Mouse (Mus musculus) hindbrain, embryonic 16.5 days (tissue): ENCODE measurements around the gene Caskin2. TPM values are rescaled to one million over a fixed set of nuclear protein-coding genes. Genes with fewer than 3 reads are reported as not detected.
"Not testable (repeated sequence)": the region's sequence is repeated elsewhere in the genome, so short reads cannot be mapped to it uniquely, and the experiment has no call there.

Source experiments
- ATAC-seq: fragments of 200-750 bp; cut with Nextera tagmentation; 2 replicates; pipeline ENCODE4 v1.8.0; 2017; ENCODE audit warnings: moderate TSS enrichment, moderate library complexity
- H3K27ac ChIP-seq: fragments of 300-500 bp; sonication (generic); 2 replicates; pipeline ENCODE4 v1.5.1; 2014; ENCODE audit warnings: low read depth, mild to moderate bottlenecking, control low read depth, low read length, moderate library complexity
- H3K27me3 ChIP-seq: fragments of 300-500 bp; sonication (generic); replicated peaks from 2 replicates; pipeline ENCODE4 v1.6.1; 2014; ENCODE audit warnings: low read length; ENCODE audit not compliant: control insufficient read depth, insufficient read depth
- H3K36me3 ChIP-seq: fragments of 300-500 bp; sonication (generic); 2 replicates; pipeline ENCODE4 v1.6.1; 2014; ENCODE audit warnings: mild to moderate bottlenecking, low read length, moderate library complexity, mixed read lengths; ENCODE audit not compliant: control insufficient read depth, insufficient read depth
- H3K4me1 ChIP-seq: fragments of 300-500 bp; sonication (generic); 2 replicates; pipeline ENCODE4 v1.6.1; 2014; ENCODE audit warnings: low read depth, low read length; ENCODE audit not compliant: control insufficient read depth, insufficient read depth
- H3K4me2 ChIP-seq: fragments of 300-500 bp; sonication (generic); 2 replicates; pipeline ENCODE4 v1.6.1; 2014; ENCODE audit warnings: mild to moderate bottlenecking, low read length, control low read depth, moderate library complexity
- H3K4me3 ChIP-seq: fragments of 300-500 bp; sonication (generic); 2 replicates; pipeline ENCODE4 v1.5.1; 2014; ENCODE audit warnings: mild to moderate bottlenecking, low read length, control low read depth, moderate library complexity
- H3K9ac ChIP-seq: fragments of 300-500 bp; sonication (generic); 2 replicates; pipeline ENCODE4 v1.6.1; 2014; ENCODE audit warnings: low read depth, mild to moderate bottlenecking, control low read depth, low read length, moderate library complexity
- H3K9me3 ChIP-seq: fragments of 300-500 bp; sonication (generic); 2 replicates; pipeline ENCODE4 v1.6.1; 2014; ENCODE audit warnings: mild to moderate bottlenecking, low read length, moderate library complexity; ENCODE audit not compliant: control insufficient read depth
- WGBS: fragments of 180-500 bp; shearing (Covaris S2); extraction: QIAGEN DNeasy Blood & Tissue Kit; methylation state at CpG from one replicate; pipeline ENCODE4 v1.1.7; 2014; 5-methylcytosine and 5-hydroxymethylcytosine counted together
- microRNA-seq: library from miRNA; unstranded; fragments of <30 nt; microRNA quantifications from one replicate; pipeline ENCODE4, GENCODE M21; 2017
- polyA plus RNA-seq: library from polyadenylated mRNA; unstranded; fragments of >200 nt; fragmentation: Nextera tagmentation; extraction: Ambion mirVana; gene quantifications from 2 replicates; pipeline ENCODE4 v1.2.1, GENCODE M21; 2015

Caskin2 gene
- polyA plus RNA-seq, 1 experiment from 2014 or later, result 9.0 TPM

DNA sequence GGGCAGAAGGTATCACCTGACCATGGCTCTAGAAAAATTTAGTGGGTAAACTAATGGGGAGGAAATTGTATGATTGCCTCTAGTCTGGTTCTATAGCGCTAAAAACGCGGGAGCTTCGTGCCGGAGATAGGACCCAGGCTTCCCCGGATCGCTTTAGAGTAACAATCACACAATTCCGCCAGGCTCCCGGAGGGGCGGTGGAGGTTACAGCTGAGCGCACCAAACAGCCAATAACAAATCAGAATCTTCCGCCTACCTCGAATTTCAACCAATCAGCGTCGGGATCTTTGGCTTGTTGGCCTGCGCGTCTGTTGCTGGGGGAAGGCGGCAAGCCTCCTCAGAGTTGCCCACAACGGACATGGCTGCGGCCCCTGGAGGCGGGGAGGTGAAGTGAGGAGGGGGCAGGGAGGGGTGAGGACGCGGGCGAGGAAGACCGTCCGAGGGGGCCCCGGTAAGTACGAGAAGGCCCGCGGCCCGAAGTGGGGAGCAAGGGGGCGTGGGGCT is 48.3 kb downstream of the Caskin2 start, which contains the start of gene Tmem94:
Gene Tmem94, plus strand, starts transcription at position 331 of the 504 bp plus-strand sequence.
- peak within 1 kb of the TSS; percentile 92 for H3K9ac ChIP-seq
- peak; percentile 98 for ATAC-seq
- H3K4me3 ChIP-seq, result peak within 1 kb of the TSS; percentile 82
- H3K27me3 ChIP-seq, result no peaks in the 10 kb centered on the region
- no peaks in the 10 kb centered on the region for H3K9me3 ChIP-seq
- H3K27ac ChIP-seq, result peak within 1 kb of the TSS; percentile 94
- WGBS, result under 1% methylated on average over 27 of the region's 32 CpGs
- H3K36me3 ChIP-seq, result no peaks in the 10 kb centered on the region
- peaks cover 22% of the 10 kb centered on the region for H3K4me1 ChIP-seq
- peak within 1 kb of the TSS; percentile 80 for H3K4me2 ChIP-seq

DNA sequence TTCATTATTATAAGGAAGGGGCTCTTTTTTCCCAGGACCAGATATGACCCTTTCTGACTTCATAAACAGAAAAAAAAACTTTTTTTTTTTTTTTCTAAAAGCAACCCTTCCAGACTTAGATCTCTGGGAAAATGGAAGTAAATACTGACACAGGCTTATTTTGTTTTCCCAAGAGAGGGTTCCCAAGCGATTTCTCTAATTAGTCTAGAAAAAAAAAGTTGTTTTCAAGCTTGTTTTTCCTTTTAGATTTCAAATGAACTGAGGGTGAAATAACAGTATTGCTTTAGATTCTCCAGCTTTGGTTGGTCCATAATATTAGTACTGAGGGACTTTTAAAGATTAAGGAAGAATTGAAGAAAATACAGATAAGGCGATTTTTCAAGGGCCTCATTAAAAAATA is 48.7 kb downstream of the Caskin2 start:
- 18% methylated on average over 2 of the region's 2 CpGs for WGBS
- Histone ChIP-seq H3K27ac (peak overlapping the region; percentile 64), H3K9ac (peak overlapping the region; percentile 59), H3K4me2 (peak overlapping the region; percentile 62), H3K9me3 (no peaks in the 10 kb centered on the region), H3K4me3 (peak overlapping the region; percentile 82), H3K27me3 (no peaks in the 10 kb centered on the region), H3K4me1 (peaks cover 18% of the 10 kb centered on the region), H3K36me3 (no peaks in the 10 kb centered on the region)
- ATAC-seq, result no peak

DNA sequence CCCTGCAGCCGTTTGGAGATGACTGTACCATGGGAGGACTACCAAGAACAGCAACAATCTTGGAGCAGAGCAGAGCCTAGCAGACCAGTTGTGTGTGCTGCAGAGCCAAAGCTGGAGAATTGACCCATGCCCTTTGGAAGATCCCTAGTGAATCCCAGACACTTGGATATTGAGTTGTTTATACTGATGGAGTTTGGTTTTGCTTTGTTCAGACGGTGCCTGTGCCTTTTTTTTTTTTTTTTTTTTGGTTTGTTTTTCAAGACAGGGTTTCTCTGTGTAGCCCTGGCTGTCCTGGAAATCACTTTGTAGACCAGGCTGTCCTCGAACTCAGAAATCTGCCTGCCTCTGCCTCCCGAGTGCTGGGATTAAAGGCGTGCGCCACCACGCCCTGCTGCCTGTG is 51.3 kb downstream of the Caskin2 start:
- H3K4me3 ChIP-seq, H3K27me3 ChIP-seq, H3K9ac ChIP-seq, H3K4me2 ChIP-seq, H3K27ac ChIP-seq, H3K9me3 ChIP-seq, ATAC-seq, H3K4me1 ChIP-seq, H3K36me3 ChIP-seq: not testable (repeated sequence)
- WGBS, result 93% methylated on average over 7 of the region's 7 CpGs

DNA sequence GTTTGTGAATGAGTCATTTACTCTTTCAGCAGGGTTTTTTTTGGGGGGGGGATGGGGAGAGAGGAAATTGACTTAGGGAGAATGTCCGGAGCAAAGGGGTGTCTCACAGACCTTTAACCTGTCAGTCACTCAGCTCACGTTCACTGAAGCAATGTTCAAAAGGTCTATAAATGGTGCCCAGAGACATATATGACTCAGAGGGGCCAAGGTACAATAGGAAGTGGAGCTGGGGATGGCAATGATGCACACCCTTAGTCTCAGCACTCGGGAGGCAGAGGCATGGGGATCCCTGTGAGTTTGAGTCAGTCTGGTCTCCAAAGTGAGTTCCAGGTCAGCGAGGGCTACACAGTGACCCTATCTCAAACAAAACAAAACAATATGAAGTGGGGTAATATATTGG is 60.0 kb downstream of the Caskin2 start:
- H3K9ac ChIP-seq, result no peak overlapping the region
- WGBS, result 74% methylated on average over 4 of the region's 4 CpGs
- no peaks in the 10 kb centered on the region for H3K4me1 ChIP-seq
- H3K27me3 ChIP-seq, result no peaks in the 10 kb centered on the region
- H3K27ac ChIP-seq, result no peak overlapping the region
- no peaks in the 10 kb centered on the region for H3K9me3 ChIP-seq
- no peak for ATAC-seq
- no peaks in the 10 kb centered on the region for H3K36me3 ChIP-seq
- no peak overlapping the region for H3K4me2 ChIP-seq
- H3K4me3 ChIP-seq, result no peak overlapping the region

DNA sequence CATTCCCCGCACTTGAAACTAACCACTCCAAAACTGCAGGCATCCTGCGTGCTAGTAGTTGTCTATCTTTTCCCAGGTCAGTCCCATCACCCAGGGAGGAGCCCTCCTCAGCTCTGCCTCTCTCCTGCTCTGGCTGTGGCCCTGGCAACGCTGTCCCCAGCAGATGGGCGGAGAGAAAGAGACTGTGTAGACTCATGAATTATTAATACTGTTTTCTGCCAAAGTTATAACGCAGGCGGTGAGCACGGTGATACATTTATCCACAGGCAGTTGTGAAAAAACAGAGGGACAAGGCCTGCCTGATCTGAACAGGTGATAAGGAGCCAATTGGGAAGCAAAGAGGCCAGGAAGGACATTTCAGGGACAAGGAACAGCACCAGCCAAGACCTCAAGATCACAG is 60.8 kb downstream of the Caskin2 start:
- Histone ChIP-seq H3K36me3 (no peaks in the 10 kb centered on the region), H3K4me3 (no peak overlapping the region), H3K4me2 (no peak overlapping the region), H3K9me3 (no peaks in the 10 kb centered on the region), H3K27ac (no peak overlapping the region), H3K9ac (no peak overlapping the region), H3K4me1 (no peaks in the 10 kb centered on the region), H3K27me3 (no peaks in the 10 kb centered on the region)
- ATAC-seq, result no peak
- WGBS, result 22% methylated on average over 7 of the region's 7 CpGs

DNA sequence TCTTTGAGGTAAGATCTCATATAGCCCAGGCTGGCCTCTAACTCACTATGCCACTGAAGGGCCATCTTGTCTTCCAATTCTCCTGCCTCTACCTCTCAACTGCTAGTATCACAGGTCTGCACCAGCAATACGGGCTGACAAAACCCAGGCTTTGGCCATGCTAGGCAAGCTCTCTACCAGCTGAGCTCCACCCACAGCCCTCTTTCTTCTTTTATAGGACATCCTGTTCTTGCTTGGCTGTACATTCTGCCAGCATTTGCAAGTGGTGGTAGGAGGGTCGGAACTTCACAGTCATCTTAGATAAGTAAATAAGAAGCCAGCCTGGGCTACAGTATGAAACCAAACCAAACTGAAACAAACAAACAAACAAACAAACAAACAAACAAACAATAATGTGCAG is 61.7 kb downstream of the Caskin2 start:
- ATAC-seq, result no peak
- no peaks in the 10 kb centered on the region for H3K36me3 ChIP-seq
- H3K4me1 ChIP-seq, result no peaks in the 10 kb centered on the region; the same call in 1 of the 2 replicates
- H3K27ac ChIP-seq, result no peak overlapping the region
- H3K9ac ChIP-seq, result no peak overlapping the region
- H3K4me2 ChIP-seq, result no peak overlapping the region
- H3K9me3 ChIP-seq, result no peaks in the 10 kb centered on the region
- 68% methylated on average over 2 of the region's 2 CpGs for WGBS
- no peak overlapping the region for H3K4me3 ChIP-seq
- H3K27me3 ChIP-seq, result no peaks in the 10 kb centered on the region

DNA sequence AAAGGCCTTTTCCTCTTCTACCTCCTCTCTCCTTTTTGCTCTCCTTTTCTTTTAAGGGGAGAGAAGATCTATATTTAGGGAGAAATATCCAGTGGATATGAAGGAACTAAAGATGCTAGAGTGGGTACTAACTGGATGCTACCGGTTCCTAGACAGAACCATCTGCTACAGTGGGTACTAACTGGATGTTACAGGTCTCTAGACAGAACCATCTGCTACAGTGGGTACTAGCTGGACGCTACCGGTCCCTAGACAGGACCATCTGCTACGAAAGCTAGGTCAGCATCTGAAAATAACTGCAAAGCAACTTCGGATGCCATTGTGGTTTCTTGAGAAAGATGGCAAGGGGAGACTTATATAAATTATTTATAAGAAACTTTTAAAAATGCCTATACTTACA is 63.6 kb downstream of the Caskin2 start:
- no peaks in the 10 kb centered on the region; the same call in 1 of the 2 replicates for H3K4me1 ChIP-seq
- 84% methylated on average over 5 of the region's 5 CpGs for WGBS
- no peak overlapping the region for H3K27ac ChIP-seq

More for the DNA sequence above, 63.6 kb downstream of the Caskin2 start:
- Histone ChIP-seq H3K9ac (no peak overlapping the region), H3K36me3 (no peaks in the 10 kb centered on the region), H3K9me3 (no peaks in the 10 kb centered on the region), H3K4me2 (no peak overlapping the region), H3K27me3 (no peaks in the 10 kb centered on the region), H3K4me3 (no peak overlapping the region)
- no peak for ATAC-seq

Small RNA genes within 50 kb of the gene (microRNA-seq; reads per million reads assigned to microRNA genes)
- gene Mir5621, result 0.83 reads per million

Other genes with a start within 250 kb of the Caskin2 start
- gene Nup85, start 249.2 kb downstream of the Caskin2 start, polyA plus RNA-seq, result 97.5 and 107 TPM in 2 replicates
- gene Mrps7, start 209.7 kb downstream of the Caskin2 start, polyA plus RNA-seq, result 79.9 and 82.2 TPM in 2 replicates
- 35.1 and 43.7 TPM in 2 replicates for gene Gga3, start 209.6 kb downstream of the Caskin2 start, polyA plus RNA-seq
- 16.1 and 16.2 TPM in 2 replicates for gene Mif4gd, start 200.7 kb downstream of the Caskin2 start, polyA plus RNA-seq
- 42.7 and 49.9 TPM in 2 replicates for gene Slc25a19, start 185.3 kb downstream of the Caskin2 start, polyA plus RNA-seq
- 183 and 193 TPM in 2 replicates for gene Grb2, start 105.0 kb downstream of the Caskin2 start, polyA plus RNA-seq
- gene Tmem94, start 48.2 kb downstream of the Caskin2 start, polyA plus RNA-seq, result 22.0 and 29.0 TPM in 2 replicates
- 18.7 and 23.3 TPM in 2 replicates for gene Tsen54, start 1.1 kb upstream of the Caskin2 start, polyA plus RNA-seq
- 1.3 and 2.1 TPM in 2 replicates for gene Llgl2, start 10.4 kb upstream of the Caskin2 start, polyA plus RNA-seq
- 0.16 and 0.31 TPM in 2 replicates for gene Myo15b, start 44.8 kb upstream of the Caskin2 start, polyA plus RNA-seq
- gene Smim5, start 86.3 kb upstream of the Caskin2 start, polyA plus RNA-seq, result 2.5 and 3.9 TPM in 2 replicates
- gene Smim6, start 98.4 kb upstream of the Caskin2 start, polyA plus RNA-seq, result 0.49 and 0.58 TPM in 2 replicates
- 38.4 and 45.3 TPM in 2 replicates for gene Sap30bp, start 119.6 kb upstream of the Caskin2 start, polyA plus RNA-seq
- gene Recql5, start 119.8 kb upstream of the Caskin2 start, polyA plus RNA-seq, result 20.2 and 21.3 TPM in 2 replicates
- gene Itgb4, start 161.1 kb upstream of the Caskin2 start, polyA plus RNA-seq, result 1.8 and 2.1 TPM in 2 replicates
- 76.0 and 76.2 TPM in 2 replicates for gene Galk1, start 199.1 kb upstream of the Caskin2 start, polyA plus RNA-seq
- gene H3f3b, start 214.3 kb upstream of the Caskin2 start, polyA plus RNA-seq, result 1,585 and 1,603 TPM in 2 replicates
- 30.1 and 37.6 TPM in 2 replicates for gene Unk, start 216.7 kb upstream of the Caskin2 start, polyA plus RNA-seq